Mouse (Mus musculus) megakaryocyte, embryonic 14.5 days (primary cell): Measurements from ENCODE around the gene Rad51b.

Source experiments
- FLI1 ChIP-seq: IDR thresholded peaks from 2 replicates; pipeline ENCODE4 v1.6.1; 2012; ENCODE audit warnings: low read length, inconsistent platforms, mixed read lengths
- GATA1 ChIP-seq: IDR thresholded peaks from 3 replicates; pipeline ENCODE4 v1.6.1; 2012; ENCODE audit warnings: mixed read lengths, low read length, inconsistent platforms, borderline replicate concordance

GRCm38 (mm10) chr12:79534778-79535177 is 237.7 kb downstream of the Rad51b start:
- TF ChIP-seq GATA1 (no peak), FLI1 (no peak)
